Mouse (Mus musculus) erythroblast, embryonic 14.5 days (primary cell): Measurements from ENCODE around the gene Lifr.

ENCODE experiments used
- GATA1 ChIP-seq: IDR thresholded peaks from 2 replicates; pipeline ENCODE4 v1.6.1; 2012; ENCODE audit warnings: low read length, inconsistent platforms, mixed read lengths
- TAL1 ChIP-seq: IDR thresholded peaks from 3 replicates; pipeline ENCODE4 v1.6.1; 2012; ENCODE audit warnings: low read length, inconsistent platforms, mixed read lengths

- TF ChIP-seq GATA1 (no peak), TAL1 (no peak)
Measured at GRCm38 (mm10) chr15:7166735-7167134, 76.3 kb downstream of the Lifr start.
